Mouse (Mus musculus) limb, embryonic 14.5 days (tissue): ENCODE results near the gene Tcp10a. TPM values are rescaled to one million over a fixed set of nuclear protein-coding genes. Genes with fewer than 3 reads are reported as not detected.
"Not testable (repeated sequence)": the region's sequence is repeated elsewhere in the genome, so short reads cannot be mapped to it uniquely, and the experiment has no call there.

Experiments used
- ATAC-seq: fragments of 200-750 bp; cut with Nextera tagmentation; 2 replicates; pipeline ENCODE4 v1.8.0; 2017; ENCODE audit warnings: low read depth, moderate number of reproducible peaks, moderate TSS enrichment; ENCODE audit not compliant: low FRiP score
- DNase-seq: peaks from one replicate; pipeline ENCODE4 v3.0.0-alpha.2; 2015; ENCODE audit warnings: low spot score
- H3K27ac ChIP-seq: fragments of 300-500 bp; sonication (generic); replicated peaks from 2 replicates; pipeline ENCODE4 v1.5.1; 2014; ENCODE audit warnings: low read depth, mild to moderate bottlenecking, low read length, moderate library complexity, mixed read lengths
- H3K27me3 ChIP-seq: fragments of 300-500 bp; sonication (generic); 2 replicates; pipeline ENCODE4 v1.6.1; 2014; ENCODE audit warnings: low read length, mixed read lengths; ENCODE audit not compliant: control insufficient read depth, insufficient read depth
- H3K36me3 ChIP-seq: fragments of 300-500 bp; sonication (generic); 2 replicates; pipeline ENCODE4 v1.6.1; 2014; ENCODE audit warnings: mild to moderate bottlenecking, low read length, moderate library complexity, mixed read lengths; ENCODE audit not compliant: control insufficient read depth, insufficient read depth
- H3K4me1 ChIP-seq: fragments of 300-500 bp; sonication (generic); 2 replicates; pipeline ENCODE4 v1.6.1; 2014; ENCODE audit warnings: antibody characterized with exemption, low read length, mixed read lengths; ENCODE audit not compliant: control insufficient read depth, insufficient read depth
- H3K4me2 ChIP-seq: fragments of 300-500 bp; sonication (generic); replicated peaks from 2 replicates; pipeline ENCODE4 v1.6.1; 2014; ENCODE audit warnings: low read depth, mild to moderate bottlenecking, low read length, moderate library complexity; ENCODE audit not compliant: severe bottlenecking
- H3K4me3 ChIP-seq: fragments of 300-500 bp; sonication (generic); replicated peaks from 2 replicates; pipeline ENCODE4 v1.5.1; 2014; ENCODE audit warnings: low read length
- H3K9ac ChIP-seq: fragments of 300-500 bp; sonication (generic); 2 replicates; pipeline ENCODE4 v1.6.1; 2014; ENCODE audit warnings: mild to moderate bottlenecking, low read depth, low read length, moderate library complexity; ENCODE audit not compliant: severe bottlenecking
- H3K9me3 ChIP-seq: fragments of 300-500 bp; sonication (generic); 2 replicates; pipeline ENCODE4 v1.6.1; 2016; ENCODE audit warnings: low read length; ENCODE audit not compliant: control insufficient read depth
- WGBS: fragments of 180-500 bp; shearing (Covaris S2); extraction: QIAGEN DNeasy Blood & Tissue Kit; methylation state at CpG from one replicate; pipeline ENCODE4 v1.1.7; 2014; 5-methylcytosine and 5-hydroxymethylcytosine counted together
- polyA plus RNA-seq, 2 experiments: library from polyadenylated mRNA; depleted of rRNA in 1 of 2; stranded (reverse) in 1 of 2; unstranded in 1 of 2; fragments of >200 nt; fragmentation: Nextera tagmentation in 1 of 2; extraction: Ambion mirVana in 1 of 2; gene quantifications; 2 replicates each; pipeline versions ENCODE4 v1.2.1 to v1.2.3; 2012 to 2014

Tcp10a gene
- polyA plus RNA-seq, 2 experiments: not detected

GRCm38 (mm10) chr17:7337381-7337780 lies 12.9 kb downstream of the Tcp10a start:
- not testable (repeated sequence) for H3K36me3 ChIP-seq, H3K4me2 ChIP-seq, H3K4me3 ChIP-seq, H3K9ac ChIP-seq, H3K4me1 ChIP-seq, H3K27me3 ChIP-seq, DNase-seq, H3K9me3 ChIP-seq, ATAC-seq, H3K27ac ChIP-seq
- 57% methylated on average over 8 of the region's 9 CpGs for whole genome bisulfite sequencing

- not testable (repeated sequence) for DNase-seq, ATAC-seq, H3K27ac ChIP-seq, H3K9ac ChIP-seq, H3K4me1 ChIP-seq, H3K27me3 ChIP-seq, H3K4me2 ChIP-seq, H3K4me3 ChIP-seq, H3K9me3 ChIP-seq, H3K36me3 ChIP-seq
- 61% methylated on average over 2 of the region's 3 CpGs for WGBS
Observed at GRCm38 (mm10) chr17:7348765-7349164, 24.3 kb downstream of the Tcp10a start.

- WGBS: 71% methylated on average over 1 of the region's 1 CpGs
- not testable (repeated sequence) for H3K9me3 ChIP-seq, H3K4me3 ChIP-seq, ATAC-seq, H3K4me2 ChIP-seq, DNase-seq, H3K36me3 ChIP-seq, H3K4me1 ChIP-seq, H3K27me3 ChIP-seq, H3K9ac ChIP-seq, H3K27ac ChIP-seq
Observed at GRCm38 (mm10) chr17:7352596-7352995, 28.1 kb downstream of the Tcp10a start, which contains the start of gene Ttll2. TSS of gene Ttll2 (minus strand) at chr17:7352696.

GRCm38 (mm10) chr17:7359806-7360205 lies 35.4 kb downstream of the Tcp10a start:
- H3K27me3 ChIP-seq, H3K4me3 ChIP-seq, H3K4me2 ChIP-seq, H3K9me3 ChIP-seq, H3K9ac ChIP-seq, ATAC-seq, H3K4me1 ChIP-seq, DNase-seq, H3K27ac ChIP-seq, H3K36me3 ChIP-seq: not testable (repeated sequence)
- 81% methylated on average over 4 of the region's 4 CpGs for WGBS

GRCm38 (mm10) chr17:7360749-7361465 lies 36.5 kb downstream of the Tcp10a start:
- not testable (repeated sequence) for DNase-seq, ATAC-seq, H3K9ac ChIP-seq, H3K27me3 ChIP-seq, H3K4me1 ChIP-seq, H3K4me3 ChIP-seq, H3K36me3 ChIP-seq, H3K27ac ChIP-seq, H3K9me3 ChIP-seq, H3K4me2 ChIP-seq
- WGBS: 79% methylated on average over 9 of the region's 9 CpGs

- H3K27ac ChIP-seq, ATAC-seq, H3K36me3 ChIP-seq, H3K9me3 ChIP-seq, DNase-seq, H3K4me1 ChIP-seq, H3K27me3 ChIP-seq, H3K9ac ChIP-seq, H3K4me2 ChIP-seq, H3K4me3 ChIP-seq: not testable (repeated sequence)
- WGBS: no CpG with 5 or more reads among the region's 3 CpGs
Observed at GRCm38 (mm10) chr17:7365615-7366014, 41.2 kb downstream of the Tcp10a start.

GRCm38 (mm10) chr17:7366265-7366664 lies 41.8 kb downstream of the Tcp10a start:
- not testable (repeated sequence) for H3K36me3 ChIP-seq, H3K4me2 ChIP-seq, H3K9ac ChIP-seq, ATAC-seq, H3K9me3 ChIP-seq, H3K4me1 ChIP-seq, H3K27ac ChIP-seq, H3K4me3 ChIP-seq, DNase-seq, H3K27me3 ChIP-seq
- no CpG with 5 or more reads among the region's 1 CpGs for WGBS

- not testable (repeated sequence) for H3K9me3 ChIP-seq, H3K36me3 ChIP-seq
- 43% methylated on average over 4 of the region's 7 CpGs for WGBS
Observed at GRCm38 (mm10) chr17:7366676-7367374, 42.4 kb downstream of the Tcp10a start.

More at GRCm38 (mm10) chr17:7366676-7367374, 42.4 kb downstream of the Tcp10a start:
- not testable (repeated sequence) for ATAC-seq, H3K4me1 ChIP-seq, H3K4me3 ChIP-seq, H3K4me2 ChIP-seq, H3K27ac ChIP-seq, H3K27me3 ChIP-seq, DNase-seq, H3K9ac ChIP-seq
